Mouse (Mus musculus) mammary gland, adult 2 months (tissue): ENCODE results near the gene Cry1. TPM values are rescaled to one million over a fixed set of nuclear protein-coding genes. Genes with fewer than 3 reads are reported as not detected.

ENCODE experiments used
- polyA plus RNA-seq: library from polyadenylated mRNA; depleted of rRNA; stranded (reverse); fragments of >200 nt; gene quantifications from 2 replicates; pipeline ENCODE4 v1.2.3, GENCODE M21; 2012; ENCODE audit warnings: low replicate concordance; rRNA removed

The Cry1 gene
- polyA plus RNA-seq = 3.7 and 9.7 TPM in 2 replicates

GRCm38 (mm10) chr10:85184964-85185608 lies at the start of gene Cry1:
Gene Cry1 (minus strand): TSS chr10:85185064.

DNA sequence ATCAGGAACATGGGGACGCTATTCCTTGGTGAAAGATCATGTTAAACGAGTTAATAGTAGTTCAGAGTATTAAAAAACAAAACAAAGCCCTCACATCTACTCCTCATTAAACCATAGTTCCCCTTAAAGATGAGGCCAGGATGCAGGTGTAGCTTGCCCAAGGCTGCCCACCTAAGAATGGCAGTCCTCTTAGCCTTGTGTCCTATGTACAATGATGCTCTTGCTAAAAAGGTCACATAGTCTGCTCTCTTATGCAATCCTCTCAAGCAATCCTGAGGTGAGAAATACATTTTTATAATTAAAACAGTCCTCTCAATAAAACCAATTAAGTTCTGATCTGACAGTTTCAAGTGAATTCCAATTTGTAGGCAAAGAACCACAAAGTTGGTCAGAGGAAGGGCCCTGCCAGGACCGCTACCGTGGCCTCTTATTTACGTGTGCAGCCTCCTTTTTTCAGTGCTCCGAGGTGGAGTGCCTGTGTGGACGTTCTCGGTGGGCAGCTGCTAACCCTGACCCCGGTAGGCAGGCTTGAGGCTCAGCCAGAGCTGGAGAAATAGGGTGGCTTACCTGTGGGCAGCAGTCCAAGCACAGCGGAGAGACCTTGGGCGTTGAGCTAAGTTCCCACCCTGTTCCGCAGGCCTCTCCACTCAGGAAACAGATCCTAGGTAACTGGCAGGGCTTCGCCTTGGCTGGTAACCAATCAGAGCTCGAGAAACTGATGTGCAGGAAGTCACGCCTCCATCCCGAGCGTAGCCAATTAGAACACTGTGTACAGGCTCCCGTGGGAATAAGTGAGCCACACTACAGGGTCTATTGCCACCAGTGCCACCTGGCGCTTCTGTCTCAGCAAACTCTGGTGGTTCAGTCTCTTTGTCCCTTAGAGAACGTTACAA lies 57.2 kb downstream of the Cry1 start, which contains the start of gene Mterf2:
Gene Mterf2, minus strand, starts transcription at position 633 of the 893 bp plus-strand sequence.

GRCm38 (mm10) chr10:85102247-85103084 lies 82.4 kb downstream of the Cry1 start, which contains the start of the genes Fhl4 and Tmem263:
Gene Fhl4 (minus strand): TSS chr10:85102495.
Gene Tmem263 (plus strand): TSS chr10:85102627.

Other genes starting within 250 kb of the Cry1 start
- gene Fhl4, start 82.6 kb downstream of the Cry1 start, polyA plus RNA-seq = 0.12 and 0.62 TPM in 2 replicates
- 4.3 and 9.3 TPM in 2 replicates for gene Tmem263, start 82.4 kb downstream of the Cry1 start, polyA plus RNA-seq
- 0.57 and 5.1 TPM in 2 replicates for gene Mterf2, start 57.0 kb downstream of the Cry1 start, polyA plus RNA-seq
- 9.1 and 17.7 TPM in 2 replicates for gene Btbd11, start 201.8 kb upstream of the Cry1 start, polyA plus RNA-seq